Mouse (Mus musculus): Measurements from ENCODE around the gene Mvp.
A peak's percentile ranks its signal among the peaks of the same experiment; 100 is the strongest.

Mvp gene

GRCm38 (mm10) chr7:126949403-126949792, 65.0 kb downstream of the Mvp start, which contains the start of gene Asphd1:
Gene Asphd1, minus strand, starts transcription at chr7:126949582.
- no peak for DNase-seq

DNA sequence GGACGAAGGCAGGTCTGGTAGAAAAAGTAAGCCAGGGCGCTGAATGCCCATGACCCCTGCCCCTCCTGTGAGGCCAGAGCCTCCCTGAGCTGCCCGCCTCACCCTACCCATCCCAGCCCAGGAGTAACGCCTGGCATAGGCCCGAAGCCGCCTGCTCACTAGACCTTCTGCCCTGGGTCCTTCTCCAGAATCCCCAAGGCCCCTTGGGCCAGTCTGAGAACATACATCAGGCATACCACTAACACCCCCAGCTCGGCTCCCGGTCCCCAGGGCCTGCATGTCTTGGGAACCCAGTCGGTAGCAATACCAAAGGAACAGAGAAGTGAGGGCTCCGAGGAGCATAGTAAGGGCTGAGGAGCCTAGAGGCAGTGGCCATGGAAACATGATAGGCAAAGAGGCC, 65.8 kb downstream of the Mvp start:
- DNase-seq = no peak

DNA sequence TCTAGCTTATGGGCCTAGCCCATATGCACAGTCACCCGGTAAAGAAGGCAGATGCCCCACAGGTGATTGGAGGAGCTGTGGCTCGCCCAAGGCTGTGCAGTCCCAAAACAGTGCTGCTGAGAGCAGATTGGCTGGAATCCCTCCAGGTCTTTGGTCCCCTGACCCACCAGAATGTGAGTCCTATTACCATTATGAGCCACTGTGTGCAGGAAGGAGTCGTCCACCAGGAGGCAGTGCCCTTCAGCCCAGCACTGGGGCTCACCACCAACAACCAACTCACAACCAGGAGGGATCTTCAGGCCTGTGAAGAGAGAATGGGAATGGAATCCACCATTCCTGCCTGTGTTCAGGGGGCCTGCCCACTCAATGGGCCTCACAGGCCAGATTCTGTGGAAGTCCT, 67.9 kb downstream of the Mvp start:
- peak; percentile 42 for DNase-seq

DNA sequence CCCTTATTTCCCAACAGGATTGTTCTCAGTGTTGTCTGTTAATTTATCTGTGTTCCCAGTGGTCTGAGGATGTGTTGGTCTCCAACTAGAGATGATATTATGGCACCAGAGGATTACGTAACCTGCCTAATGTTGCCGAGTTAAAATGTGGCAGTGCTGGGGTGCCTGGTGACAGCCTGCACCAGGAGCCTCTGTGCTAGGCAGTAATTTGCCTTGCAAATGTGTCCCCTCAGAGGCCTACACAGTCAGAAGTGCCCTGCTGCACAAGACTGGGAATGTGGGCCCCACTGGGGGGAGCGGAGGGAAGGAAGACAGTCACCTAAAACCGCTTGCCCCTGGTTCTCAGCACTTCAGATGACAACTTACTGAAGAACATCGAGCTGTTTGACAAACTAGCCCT, 72.6 kb downstream of the Mvp start:
- no peak for DNase-seq

GRCm38 (mm10) chr7:126941171-126941570, 73.2 kb downstream of the Mvp start:
- DNase-seq = no peak

Data from lung, postnatal 36 days (tissue).